In genomic region chr6:31478221-31478620, GRCm38 (mm10) we compare ENCODE assay signal across 12 mouse cellular contexts.
A peak's percentile ranks its signal among the peaks of the same experiment; 100 is the strongest.
DNase-seq lines count a peak whose midpoint lies in the region; ATAC-seq and TF ChIP-seq lines count a peak whose summit lies in the region.
"Had no signal": no experiment of that assay in that cellular context is flagged by ENCODE, and none has a peak within 500 bp of the region (broad histone marks: within the 10 kb centered on the region; RNA-seq: fewer than 3 reads in every experiment).

No protein-coding gene starts in this region.

- WGBS in hindbrain, postnatal 0 days: 72% methylated on average over 4 of the region's 4 CpGs
- 71% methylated on average over 4 of the region's 4 CpGs for WGBS in hindbrain, embryonic 11.5 days
- 70% methylated on average over 4 of the region's 4 CpGs for WGBS in neural tube, embryonic 11.5 days
- 80% methylated on average over 4 of the region's 4 CpGs for WGBS in neural tube, embryonic 15.5 days
- WGBS in hindbrain, embryonic 16.5 days: 69% methylated on average over 4 of the region's 4 CpGs

- H3K27me3 ChIP-seq in hindbrain, postnatal 0 days (ENCODE audit: insufficient read depth, low read length): no peaks in the 10 kb centered on the region
- no peaks in the 10 kb centered on the region for H3K27me3 ChIP-seq in hindbrain, embryonic 11.5 days (ENCODE audit: control insufficient read depth, insufficient read depth, low read length)
- H3K27me3 ChIP-seq in neural tube, embryonic 11.5 days (ENCODE audit: control insufficient read depth, insufficient read depth, low read length): no peaks in the 10 kb centered on the region
- no peaks in the 10 kb centered on the region for H3K27me3 ChIP-seq in neural tube, embryonic 15.5 days (replicated peaks)
- no peaks in the 10 kb centered on the region for H3K27me3 ChIP-seq in hindbrain, embryonic 16.5 days (replicated peaks; ENCODE audit: control insufficient read depth, insufficient read depth, low read length)
- H3K27me3 ChIP-seq: limb, embryonic 12.5 days; megakaryocyte, embryonic 14.5 days had no signal

- no peak for ATAC-seq in hindbrain, postnatal 0 days
- ATAC-seq in hindbrain, embryonic 11.5 days (ENCODE audit: low FRiP score): no peak
- no peak for ATAC-seq in neural tube, embryonic 11.5 days (ENCODE audit: insufficient read depth, low FRiP score, low TSS enrichment)
- ATAC-seq in neural tube, embryonic 15.5 days (ENCODE audit: low FRiP score): no peak
- no peak for ATAC-seq in hindbrain, embryonic 16.5 days

- no peak for DNase-seq in hindbrain, postnatal 0 days (ENCODE audit: low spot score)
- no peak for DNase-seq in hindbrain, embryonic 11.5 days (ENCODE audit: low spot score)
- DNase-seq in neural tube, embryonic 11.5 days (ENCODE audit: low spot score): peak; percentile 12
- peak; percentile 5 for DNase-seq in c-Kit-positive CD71-negative TER-119-negative erythroid progenitor cells, embryonic 14.5 days (ENCODE audit: low read depth)
- DNase-seq in frontal cortex, postnatal 25 days (ENCODE audit: low spot score in 2 of 2): no peak
- DNase-seq: gastrocnemius, postnatal 36 days; heart, postnatal 36 days; right cerebral cortex, postnatal 25 days had no signal

- H3K36me3 ChIP-seq in hindbrain, postnatal 0 days (ENCODE audit: insufficient read depth, low read length): peaks cover 7% of the 10 kb centered on the region; the same call in 1 of the 2 replicates
- H3K36me3 ChIP-seq in hindbrain, embryonic 11.5 days (ENCODE audit: control insufficient read depth, insufficient read depth, low read length): no peaks in the 10 kb centered on the region; the same call in 1 of the 2 replicates
- H3K36me3 ChIP-seq in neural tube, embryonic 11.5 days (ENCODE audit: control insufficient read depth, insufficient read depth, low read length): 0 out of 2 replicates have a peak, but pooled peaks cover 2% of the 10 kb centered on the region
- peaks cover 11% of the 10 kb centered on the region for H3K36me3 ChIP-seq in neural tube, embryonic 15.5 days
- H3K36me3 ChIP-seq in hindbrain, embryonic 16.5 days (ENCODE audit: control insufficient read depth, insufficient read depth, low read length): peaks cover 7% of the 10 kb centered on the region

- no peak overlapping the region for H3K4me3 ChIP-seq in hindbrain, postnatal 0 days (ENCODE audit: low read length)
- H3K4me3 ChIP-seq in hindbrain, embryonic 11.5 days (ENCODE audit: low read depth, low read length): no peak overlapping the region
- H3K4me3 ChIP-seq in neural tube, embryonic 11.5 days (ENCODE audit: low read depth, low read length): no peak overlapping the region
- no peak overlapping the region for H3K4me3 ChIP-seq in neural tube, embryonic 15.5 days (replicated peaks)
- H3K4me3 ChIP-seq in hindbrain, embryonic 16.5 days (ENCODE audit: low read length): no peak overlapping the region
- H3K4me3 ChIP-seq: limb, embryonic 12.5 days; megakaryocyte, embryonic 14.5 days had no signal

- H3K27ac ChIP-seq in hindbrain, postnatal 0 days: no peak overlapping the region
- no peak overlapping the region for H3K27ac ChIP-seq in hindbrain, embryonic 11.5 days (ENCODE audit: low read depth, low read length)
- no peak overlapping the region for H3K27ac ChIP-seq in neural tube, embryonic 11.5 days (ENCODE audit: low read depth, low read length)
- H3K27ac ChIP-seq in neural tube, embryonic 15.5 days (replicated peaks): no peak overlapping the region
- H3K27ac ChIP-seq in hindbrain, embryonic 16.5 days (ENCODE audit: low read depth, low read length): no peak overlapping the region
- H3K27ac ChIP-seq: limb, embryonic 12.5 days had no signal

- no peaks in the 10 kb centered on the region for H3K4me1 ChIP-seq in hindbrain, postnatal 0 days (ENCODE audit: insufficient read depth, low read length)
- no peaks in the 10 kb centered on the region for H3K4me1 ChIP-seq in hindbrain, embryonic 11.5 days (replicated peaks; ENCODE audit: control insufficient read depth, insufficient read depth, low read length)
- H3K4me1 ChIP-seq in neural tube, embryonic 11.5 days (ENCODE audit: control insufficient read depth, insufficient read depth, low read length): no peaks in the 10 kb centered on the region
- H3K4me1 ChIP-seq in neural tube, embryonic 15.5 days: no peaks in the 10 kb centered on the region
- no peaks in the 10 kb centered on the region for H3K4me1 ChIP-seq in hindbrain, embryonic 16.5 days (ENCODE audit: control insufficient read depth, insufficient read depth, low read depth, low read length)
- H3K4me1 ChIP-seq: limb, embryonic 12.5 days had no signal

- H3K9me3 ChIP-seq in hindbrain, postnatal 0 days (ENCODE audit: low read length): no peaks in the 10 kb centered on the region
- no peaks in the 10 kb centered on the region for H3K9me3 ChIP-seq in hindbrain, embryonic 11.5 days (ENCODE audit: control insufficient read depth, low read length)
- H3K9me3 ChIP-seq in neural tube, embryonic 11.5 days (ENCODE audit: control insufficient read depth, low read length): no peaks in the 10 kb centered on the region
- no peaks in the 10 kb centered on the region for H3K9me3 ChIP-seq in neural tube, embryonic 15.5 days (replicated peaks)
- H3K9me3 ChIP-seq in hindbrain, embryonic 16.5 days (ENCODE audit: control insufficient read depth, low read length): no peaks in the 10 kb centered on the region
- H3K9me3 ChIP-seq: limb, embryonic 12.5 days; megakaryocyte, embryonic 14.5 days had no signal

- no peak overlapping the region for H3K4me2 ChIP-seq in hindbrain, postnatal 0 days (ENCODE audit: low read depth, low read length)
- no peak overlapping the region for H3K4me2 ChIP-seq in hindbrain, embryonic 11.5 days (replicated peaks; ENCODE audit: low read depth, low read length)
- H3K4me2 ChIP-seq in neural tube, embryonic 11.5 days (ENCODE audit: low read depth): no peak overlapping the region
- H3K4me2 ChIP-seq in neural tube, embryonic 15.5 days: no peak overlapping the region
- H3K4me2 ChIP-seq in hindbrain, embryonic 16.5 days (ENCODE audit: low read length): no peak overlapping the region
- H3K4me2 ChIP-seq: limb, embryonic 12.5 days had no signal

- H3K9ac ChIP-seq in hindbrain, postnatal 0 days (replicated peaks; ENCODE audit: low read length): no peak overlapping the region
- no peak overlapping the region for H3K9ac ChIP-seq in hindbrain, embryonic 11.5 days (ENCODE audit: low read depth, low read length)
- H3K9ac ChIP-seq in neural tube, embryonic 11.5 days (ENCODE audit: low read length): no peak overlapping the region
- H3K9ac ChIP-seq in neural tube, embryonic 15.5 days (replicated peaks): no peak overlapping the region
- H3K9ac ChIP-seq in hindbrain, embryonic 16.5 days (ENCODE audit: low read depth, low read length): no peak overlapping the region
- H3K9ac ChIP-seq: limb, embryonic 12.5 days had no signal

- TF ChIP-seq CTCF in hindbrain, postnatal 0 days (IDR thresholded peaks at IDR 0.05; ENCODE audit: low read depth): peak; percentile 30

Comparison
In these comparisons a context has a peak if more than half of its experiments do, and no peak if none do; other contexts are left out.
1. DNase-seq: peak in neural tube, embryonic 11.5 days (single experiment) and c-Kit-positive CD71-negative TER-119-negative erythroid progenitor cells, embryonic 14.5 days (single experiment); none in hindbrain, postnatal 0 days (single experiment), hindbrain, embryonic 11.5 days (single experiment) and frontal cortex, postnatal 25 days (0 of 2).